Mouse (Mus musculus): ENCODE data around the gene Slit2.

DNA sequence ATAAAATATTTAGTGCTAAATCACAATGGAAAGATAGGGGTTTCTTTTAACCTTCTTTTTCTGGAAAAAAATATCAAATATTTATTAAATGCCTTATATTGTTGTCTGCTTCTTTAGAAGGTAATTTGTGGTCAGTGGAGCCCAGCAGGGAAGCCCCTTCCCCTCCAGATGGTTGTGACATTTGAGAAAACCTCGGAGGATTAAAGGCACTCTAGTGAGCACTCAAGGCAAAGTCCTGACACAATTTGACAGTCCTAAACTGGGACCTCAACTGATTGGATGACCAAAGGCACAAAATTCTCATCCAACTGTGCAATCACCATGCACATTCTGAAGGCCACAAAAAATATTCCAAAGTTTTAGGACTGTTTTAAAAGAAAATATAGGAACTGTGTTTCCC lies 95.8 kb downstream of the Slit2 start:
- TF ChIP-seq CTCF (IDR thresholded peaks at IDR 0.05; ENCODE audit: low read depth) (no peak), EP300 (optimal IDR thresholded peaks at IDR 0.05) (no peak)

Measured in stomach, postnatal 0 days (tissue).